Mouse (Mus musculus) limb, embryonic 13.5 days (tissue): ENCODE measurements around the gene Abcc5. TPM values are rescaled to one million over a fixed set of nuclear protein-coding genes. Genes with fewer than 3 reads are reported as not detected.

Source experiments
- ATAC-seq: fragments of 200-750 bp; cut with Nextera tagmentation; 2 replicates; pipeline ENCODE4 v1.8.0; 2017; ENCODE audit warnings: low read depth, moderate number of reproducible peaks, moderate TSS enrichment; ENCODE audit not compliant: low FRiP score
- H3K27ac ChIP-seq: fragments of 300-500 bp; sonication (generic); 2 replicates; pipeline ENCODE4 v1.5.1; 2015; ENCODE audit warnings: inconsistent platforms, mild to moderate bottlenecking, moderate library complexity
- H3K27me3 ChIP-seq: fragments of 300-500 bp; sonication (generic); 2 replicates; pipeline ENCODE4 v1.6.1; 2015; ENCODE audit warnings: mild to moderate bottlenecking, inconsistent platforms
- H3K36me3 ChIP-seq: fragments of 300-500 bp; sonication (generic); 2 replicates; pipeline ENCODE4 v1.6.1; 2015; ENCODE audit warnings: inconsistent platforms, mild to moderate bottlenecking, moderate library complexity
- H3K4me1 ChIP-seq: fragments of 300-500 bp; sonication (generic); 2 replicates; pipeline ENCODE4 v1.6.1; 2015; ENCODE audit warnings: inconsistent platforms
- H3K4me2 ChIP-seq: fragments of 300-500 bp; sonication (generic); replicated peaks from 2 replicates; pipeline ENCODE4 v1.6.1; 2015; ENCODE audit warnings: inconsistent platforms, mild to moderate bottlenecking, moderate library complexity
- H3K4me3 ChIP-seq: fragments of 300-500 bp; sonication (generic); 2 replicates; pipeline ENCODE4 v1.5.1; 2015; ENCODE audit warnings: moderate library complexity, mild to moderate bottlenecking, inconsistent platforms
- H3K9ac ChIP-seq: fragments of 300-500 bp; sonication (generic); 2 replicates; pipeline ENCODE4 v1.6.1; 2015; ENCODE audit warnings: mild to moderate bottlenecking, inconsistent platforms
- H3K9me3 ChIP-seq: fragments of 300-500 bp; sonication (generic); 2 replicates; pipeline ENCODE4 v1.6.1; 2016; ENCODE audit warnings: inconsistent platforms
- WGBS: fragments of 180-500 bp; shearing (Covaris S2); methylation state at CpG from one replicate; pipeline ENCODE4 v1.1.7; 2015; 5-methylcytosine and 5-hydroxymethylcytosine counted together
- polyA plus RNA-seq: library from polyadenylated mRNA; unstranded; fragments of >200 nt; fragmentation: Nextera tagmentation; extraction: Ambion mirVana; gene quantifications from 2 replicates; pipeline ENCODE4 v1.2.1, GENCODE M21; 2015

Abcc5 gene
- polyA plus RNA-seq, 1 experiment from 2014 or later = 100 TPM

DNA sequence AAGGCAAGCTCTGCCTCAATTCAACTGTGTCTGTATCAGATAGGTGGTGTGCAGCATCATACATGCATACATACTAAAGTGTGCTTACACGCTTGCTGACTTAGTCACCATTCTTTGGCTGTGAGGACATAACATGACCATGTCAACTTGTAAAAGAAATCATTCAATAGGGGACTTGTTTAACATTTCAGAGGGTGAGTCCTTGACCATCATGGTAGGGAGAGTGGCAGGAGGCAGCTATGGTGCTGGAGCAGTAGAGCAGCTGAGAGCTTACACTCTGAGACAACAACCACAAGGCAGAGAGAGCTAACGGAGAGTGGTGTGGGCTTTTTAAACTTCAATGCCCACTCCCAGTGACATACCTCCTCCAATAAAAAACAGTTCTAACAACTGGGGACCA lies 9.9 kb downstream of the Abcc5 start:
- 87% methylated on average over 2 of the region's 2 CpGs for WGBS
- H3K4me3 ChIP-seq = no peak overlapping the region
- H3K9me3 ChIP-seq = no peaks in the 10 kb centered on the region
- no peak overlapping the region for H3K27ac ChIP-seq
- H3K4me2 ChIP-seq = no peak overlapping the region
- ATAC-seq = no peak
- no peak overlapping the region for H3K9ac ChIP-seq
- H3K27me3 ChIP-seq = no peaks in the 10 kb centered on the region
- H3K4me1 ChIP-seq = no peaks in the 10 kb centered on the region
- H3K36me3 ChIP-seq = peaks cover 24% of the 10 kb centered on the region

DNA sequence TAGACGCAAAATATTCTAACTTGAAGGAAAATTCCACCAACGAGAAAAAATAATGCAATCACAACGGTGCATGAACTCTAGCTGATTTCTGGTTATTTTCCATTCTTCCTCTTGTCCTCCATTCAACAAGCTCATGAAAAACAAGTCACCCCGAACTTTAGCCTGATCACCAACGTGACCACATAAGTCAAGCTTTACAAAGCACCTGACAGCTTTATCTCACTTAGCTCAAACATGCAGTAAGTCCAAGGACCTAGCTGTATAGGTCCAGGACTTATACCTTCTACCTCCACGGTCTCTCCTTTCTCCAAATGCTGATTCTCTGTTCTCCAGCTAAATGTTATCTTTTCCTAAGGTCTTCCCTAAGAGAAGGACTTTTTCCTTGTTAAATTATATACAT lies 10.4 kb downstream of the Abcc5 start:
- H3K4me2 ChIP-seq = no peak overlapping the region
- no peak for ATAC-seq
- no peaks in the 10 kb centered on the region for H3K9me3 ChIP-seq
- no peak overlapping the region for H3K27ac ChIP-seq
- no peak overlapping the region for H3K9ac ChIP-seq
- peaks cover 19% of the 10 kb centered on the region for H3K36me3 ChIP-seq
- WGBS = 87% methylated on average over 6 of the region's 6 CpGs
- no peaks in the 10 kb centered on the region for H3K27me3 ChIP-seq
- H3K4me3 ChIP-seq = no peak overlapping the region
- no peaks in the 10 kb centered on the region for H3K4me1 ChIP-seq

DNA sequence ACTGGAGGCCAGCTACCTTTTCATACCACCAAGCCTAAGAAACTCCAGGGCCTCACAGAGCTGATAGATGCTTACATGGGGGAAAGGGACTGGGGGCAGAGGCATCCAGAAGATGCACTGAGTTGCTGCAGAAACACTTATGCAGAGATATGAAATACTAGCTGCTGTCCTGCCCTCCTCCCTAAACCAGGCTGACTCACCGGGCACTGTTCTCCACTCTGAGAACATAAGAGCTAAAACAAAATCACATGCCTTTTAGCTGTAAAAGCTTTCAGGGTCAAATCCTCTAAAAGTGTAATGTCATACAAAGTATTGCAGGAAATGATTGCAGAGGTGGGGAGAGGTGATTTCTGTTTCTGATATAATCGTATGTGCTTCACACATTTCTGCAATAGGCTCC lies 11.0 kb downstream of the Abcc5 start:
- 82% methylated on average over 2 of the region's 2 CpGs for WGBS
- no peak overlapping the region for H3K4me3 ChIP-seq
- H3K4me2 ChIP-seq = no peak overlapping the region

DNA sequence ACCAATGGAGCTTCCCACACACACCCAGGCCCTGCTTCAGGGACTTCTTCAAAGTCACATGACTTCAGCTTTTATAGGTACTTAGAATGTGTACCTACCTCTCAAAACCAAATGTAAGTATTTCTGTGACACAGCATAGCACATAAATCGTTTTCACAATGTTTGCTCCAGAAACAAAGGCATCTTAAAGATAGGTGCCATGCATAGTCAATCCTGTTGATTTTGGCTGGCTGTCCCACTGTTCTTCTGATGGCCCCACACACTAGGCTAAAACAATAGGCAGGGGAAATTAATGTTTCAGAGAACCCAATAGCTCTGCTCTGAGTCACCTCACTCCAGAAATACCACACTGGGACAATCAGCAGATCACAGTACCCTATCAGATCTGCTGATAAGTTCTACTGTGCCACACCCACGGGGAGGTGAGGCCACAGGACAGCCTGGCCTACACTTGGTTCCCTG lies 12.3 kb downstream of the Abcc5 start:
- Histone ChIP-seq H3K4me3 (no peak overlapping the region), H3K9me3 (no peaks in the 10 kb centered on the region), H3K27ac (no peak overlapping the region), H3K4me2 (no peak overlapping the region), H3K4me1 (no peaks in the 10 kb centered on the region), H3K36me3 (peaks cover 13% of the 10 kb centered on the region; the same call in 1 of the 2 replicates), H3K9ac (no peak overlapping the region), H3K27me3 (no peaks in the 10 kb centered on the region)
- no peak for ATAC-seq
- 74% methylated on average over 2 of the region's 2 CpGs for WGBS

More for the DNA sequence above, 11.0 kb downstream of the Abcc5 start:
- ATAC-seq = no peak
- no peaks in the 10 kb centered on the region for H3K4me1 ChIP-seq
- no peaks in the 10 kb centered on the region for H3K9me3 ChIP-seq
- no peak overlapping the region for H3K27ac ChIP-seq
- peaks cover 16% of the 10 kb centered on the region for H3K36me3 ChIP-seq
- no peaks in the 10 kb centered on the region for H3K27me3 ChIP-seq
- no peak overlapping the region for H3K9ac ChIP-seq

- 85% methylated on average over 8 of the region's 8 CpGs for WGBS
- no peaks in the 10 kb centered on the region for H3K4me1 ChIP-seq
- no peaks in the 10 kb centered on the region for H3K27me3 ChIP-seq
- no peaks in the 10 kb centered on the region for H3K9me3 ChIP-seq
- no peak overlapping the region for H3K27ac ChIP-seq
- H3K36me3 ChIP-seq = peaks cover 4% of the 10 kb centered on the region; the same call in 1 of the 2 replicates
- H3K4me2 ChIP-seq = no peak overlapping the region
- ATAC-seq = no peak
- H3K4me3 ChIP-seq = no peak overlapping the region
- no peak overlapping the region for H3K9ac ChIP-seq
These were observed 14.1 kb downstream of the Abcc5 start for GRCm38 (mm10) chr16:20411958-20412570.

GRCm38 (mm10) chr16:20405335-20405734 lies 20.9 kb downstream of the Abcc5 start:
- no peak overlapping the region for H3K9ac ChIP-seq
- H3K27ac ChIP-seq = no peak overlapping the region
- H3K9me3 ChIP-seq = no peaks in the 10 kb centered on the region
- ATAC-seq = no peak
- H3K36me3 ChIP-seq = peaks cover 42% of the 10 kb centered on the region
- no peak overlapping the region for H3K4me2 ChIP-seq
- H3K4me3 ChIP-seq = no peak overlapping the region
- H3K4me1 ChIP-seq = no peaks in the 10 kb centered on the region
- no peaks in the 10 kb centered on the region for H3K27me3 ChIP-seq
- WGBS = 90% methylated on average over 4 of the region's 4 CpGs

DNA sequence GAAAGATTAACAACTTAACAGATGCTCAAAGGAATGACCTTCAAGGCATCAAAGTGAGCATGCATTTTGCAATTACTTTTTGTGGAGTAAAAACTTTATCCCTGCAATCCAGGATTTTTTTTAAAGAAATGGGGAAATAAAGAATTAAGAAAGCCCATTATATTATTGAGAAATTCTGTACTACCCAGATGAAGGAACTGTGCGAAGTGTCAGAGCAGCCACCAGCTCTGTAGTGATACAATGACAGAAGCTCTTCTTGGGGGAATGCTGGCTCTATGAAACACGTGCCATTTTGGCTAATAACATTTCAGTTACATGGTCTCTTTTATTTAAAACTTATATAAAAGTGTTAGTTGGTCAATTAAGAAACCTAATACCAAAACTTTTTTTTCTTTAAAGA lies 22.9 kb downstream of the Abcc5 start:
- H3K9me3 ChIP-seq = no peaks in the 10 kb centered on the region
- H3K27me3 ChIP-seq = no peaks in the 10 kb centered on the region
- H3K27ac ChIP-seq = no peak overlapping the region
- no peak for ATAC-seq
- no peak overlapping the region for H3K9ac ChIP-seq
- no peaks in the 10 kb centered on the region for H3K4me1 ChIP-seq
- 94% methylated on average over 2 of the region's 2 CpGs for WGBS
- no peak overlapping the region for H3K4me2 ChIP-seq
- H3K36me3 ChIP-seq = peaks cover 60% of the 10 kb centered on the region
- no peak overlapping the region for H3K4me3 ChIP-seq

GRCm38 (mm10) chr16:20401592-20401991 lies 24.6 kb downstream of the Abcc5 start:
- Histone ChIP-seq H3K9me3 (no peaks in the 10 kb centered on the region), H3K4me2 (no peak overlapping the region), H3K27ac (no peak overlapping the region), H3K36me3 (peaks cover 72% of the 10 kb centered on the region), H3K4me3 (no peak overlapping the region), H3K27me3 (no peaks in the 10 kb centered on the region), H3K4me1 (no peaks in the 10 kb centered on the region), H3K9ac (no peak overlapping the region)
- 86% methylated on average over 3 of the region's 3 CpGs for WGBS
- no peak for ATAC-seq

DNA sequence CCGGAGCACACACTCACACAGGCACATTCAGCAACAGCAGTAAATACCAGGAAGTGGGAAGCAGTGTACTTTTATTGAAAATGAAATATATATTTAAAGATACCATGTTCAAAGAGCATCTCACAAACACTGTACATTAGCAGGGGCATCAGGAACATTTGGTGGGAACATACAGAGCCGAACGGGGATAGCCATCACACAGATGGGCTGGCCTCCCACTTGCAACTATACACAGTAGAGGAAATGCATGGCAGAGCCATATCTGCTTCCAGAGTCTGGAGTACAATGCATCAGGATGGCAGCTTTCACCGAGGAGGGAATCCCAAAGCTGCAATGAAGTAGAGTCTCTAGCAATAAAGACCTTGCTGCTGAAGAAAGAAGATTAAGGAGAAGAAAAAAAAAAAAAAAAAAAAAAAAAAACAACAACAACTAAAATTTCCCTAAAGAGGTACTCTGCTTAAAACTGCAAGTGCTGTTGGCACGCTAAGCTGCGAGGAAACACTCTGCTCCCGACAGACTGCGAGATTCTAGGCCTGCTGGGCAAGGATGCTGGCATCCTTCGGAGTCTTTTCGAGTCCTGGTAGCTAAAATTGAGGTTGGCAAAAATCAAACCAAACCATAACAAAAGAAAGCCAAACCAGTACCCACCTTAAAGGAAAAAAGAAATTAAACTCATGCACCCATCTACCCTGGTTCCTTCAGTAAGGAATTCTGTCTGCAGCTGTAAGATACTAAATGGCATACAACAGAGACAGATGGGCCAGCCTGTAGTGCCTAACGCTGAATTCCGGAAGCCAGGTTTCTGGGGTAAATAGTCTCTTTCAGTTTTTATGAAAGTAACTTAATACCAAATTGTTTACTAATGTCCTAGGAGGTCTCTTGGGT lies 25.2 kb downstream of the Abcc5 start:
- no peak overlapping the region for H3K4me2 ChIP-seq
- H3K27ac ChIP-seq = no peak overlapping the region
- WGBS = 93% methylated on average over 12 of the region's 12 CpGs
- no peak overlapping the region for H3K4me3 ChIP-seq
- no peaks in the 10 kb centered on the region for H3K4me1 ChIP-seq
- H3K36me3 ChIP-seq = peaks cover 78% of the 10 kb centered on the region
- no peaks in the 10 kb centered on the region for H3K9me3 ChIP-seq
- H3K9ac ChIP-seq = no peak overlapping the region
- H3K27me3 ChIP-seq = no peaks in the 10 kb centered on the region
- ATAC-seq = no peak

DNA sequence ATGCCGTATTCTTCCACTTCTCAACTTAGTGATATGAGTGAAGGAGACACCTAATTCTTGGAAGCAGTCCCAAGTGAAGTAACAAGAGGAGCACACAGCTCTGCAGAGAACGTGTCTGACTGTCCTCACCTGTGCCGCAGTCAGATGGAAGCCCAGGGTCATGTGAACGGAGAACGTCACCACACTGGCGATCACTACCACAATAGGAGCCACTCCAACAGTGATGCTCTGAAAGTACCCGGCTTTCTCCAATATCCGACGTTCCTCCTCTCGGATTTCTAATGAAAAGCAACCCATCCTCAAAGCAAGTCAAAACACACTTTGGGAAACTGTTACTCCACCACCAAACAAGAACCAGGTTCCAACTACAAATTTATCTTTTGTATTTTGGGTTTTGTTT lies 29.3 kb downstream of the Abcc5 start:
- H3K9me3 ChIP-seq = no peaks in the 10 kb centered on the region
- no peaks in the 10 kb centered on the region for H3K4me1 ChIP-seq
- peaks cover 77% of the 10 kb centered on the region for H3K36me3 ChIP-seq
- H3K9ac ChIP-seq = no peak overlapping the region
- 91% methylated on average over 10 of the region's 10 CpGs for WGBS
- H3K27me3 ChIP-seq = no peaks in the 10 kb centered on the region
- ATAC-seq = no peak
- no peak overlapping the region for H3K4me2 ChIP-seq
- H3K4me3 ChIP-seq = no peak overlapping the region
- no peak overlapping the region for H3K27ac ChIP-seq

DNA sequence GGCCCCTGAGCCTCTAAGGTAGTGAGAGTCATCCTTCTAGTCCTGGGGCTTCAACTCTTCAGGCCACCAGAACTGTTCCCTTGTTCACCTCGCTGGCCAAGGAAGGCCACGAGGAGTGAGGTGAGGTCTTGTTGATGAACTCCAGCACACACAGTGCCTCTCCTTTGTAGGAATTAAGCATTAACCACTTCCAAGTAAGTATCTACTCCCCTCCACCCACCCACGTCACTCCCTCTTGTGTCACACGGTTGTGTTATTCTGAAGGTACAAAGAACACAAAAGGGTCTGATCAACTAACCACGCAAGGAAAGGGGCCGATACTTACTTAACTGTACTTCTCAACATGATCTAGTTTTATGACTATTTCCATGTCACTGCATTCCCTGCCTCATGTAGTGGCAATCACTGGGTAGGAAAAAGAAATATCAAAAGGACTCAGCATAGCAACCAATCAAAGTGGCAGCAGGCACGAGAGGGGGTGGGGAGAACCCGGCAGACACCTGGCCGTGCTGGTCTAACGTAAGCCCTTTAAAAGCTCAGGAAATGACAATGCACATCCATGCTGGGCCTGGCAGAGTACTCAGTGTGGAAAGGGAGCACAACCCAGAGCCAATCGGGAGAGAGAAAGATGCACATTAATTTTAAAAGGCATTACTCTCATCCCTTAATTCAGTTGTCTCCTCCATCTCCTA lies 30.8 kb downstream of the Abcc5 start:
- no peak overlapping the region for H3K4me2 ChIP-seq
- no peak overlapping the region for H3K9ac ChIP-seq
- no peaks in the 10 kb centered on the region for H3K27me3 ChIP-seq
- H3K4me3 ChIP-seq = no peak overlapping the region
- ATAC-seq = no peak
- no peaks in the 10 kb centered on the region for H3K9me3 ChIP-seq
- H3K27ac ChIP-seq = no peak overlapping the region
- WGBS = 85% methylated on average over 11 of the region's 11 CpGs
- no peaks in the 10 kb centered on the region for H3K4me1 ChIP-seq
- H3K36me3 ChIP-seq = peaks cover 82% of the 10 kb centered on the region

GRCm38 (mm10) chr16:20391753-20392152 lies 34.4 kb downstream of the Abcc5 start:
- H3K4me2 ChIP-seq = no peak overlapping the region
- H3K9me3 ChIP-seq = no peaks in the 10 kb centered on the region
- H3K4me3 ChIP-seq = no peak overlapping the region
- H3K27ac ChIP-seq = no peak overlapping the region
- H3K27me3 ChIP-seq = no peaks in the 10 kb centered on the region
- ATAC-seq = no peak
- H3K4me1 ChIP-seq = no peaks in the 10 kb centered on the region
- H3K36me3 ChIP-seq = peaks cover 85% of the 10 kb centered on the region
- 87% methylated on average over 3 of the region's 3 CpGs for WGBS
- no peak overlapping the region for H3K9ac ChIP-seq
